Mouse (Mus musculus) C2C12 (cell line): ENCODE results near the gene Prm2.

ENCODE experiments used
- CTCF ChIP-seq: IDR thresholded peaks from one replicate; pipeline ENCODE4 v1.5.1; 2011; ENCODE audit not compliant: control insufficient read depth, insufficient read depth, insufficient read length
- MAX ChIP-seq: IDR thresholded peaks from one replicate; pipeline ENCODE4 v1.6.1; 2011; ENCODE audit warnings: mild to moderate bottlenecking, control low read depth

DNA sequence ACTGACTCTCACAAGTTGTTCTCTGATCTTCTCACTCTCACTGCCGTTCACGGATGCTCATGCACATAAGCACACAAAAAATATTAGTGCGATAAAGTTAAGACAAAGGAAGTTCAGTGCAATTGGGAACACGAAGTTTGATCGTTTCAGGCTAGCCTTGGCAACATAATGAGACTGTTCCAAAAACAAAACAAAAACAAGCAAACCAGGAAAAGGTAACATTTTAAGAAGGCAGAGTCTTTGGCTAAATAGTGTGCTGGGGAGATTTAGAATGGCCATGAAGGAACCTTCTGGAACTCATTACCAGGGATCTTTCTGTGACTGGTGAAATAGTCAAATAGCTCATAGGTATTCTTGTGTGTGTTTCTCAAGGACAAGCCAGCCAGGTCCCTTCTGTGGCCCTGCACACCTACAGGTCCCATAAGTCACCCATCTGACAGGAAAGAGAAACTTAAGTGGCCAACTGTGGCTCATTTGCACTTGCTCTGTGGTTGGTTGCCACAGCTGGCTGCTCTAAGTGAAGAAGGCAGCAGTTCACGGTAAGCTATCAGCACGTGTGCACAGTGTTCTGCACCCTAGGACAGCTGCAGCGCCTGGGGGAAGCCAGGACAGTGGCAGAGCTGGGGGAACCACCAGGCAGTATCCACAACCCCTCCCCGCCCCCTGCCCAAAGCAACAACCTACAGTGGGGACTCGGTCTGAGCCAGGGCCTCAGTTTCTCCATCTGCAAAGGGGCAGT, 10.0 kb upstream of the Prm2 start, which contains the start of gene Prm1:
- TF ChIP-seq CTCF = no peak
- TF ChIP-seq MAX = no peak
